Mouse (Mus musculus): Measurements from ENCODE around the gene Arhgef3.

Arhgef3 gene

DNA sequence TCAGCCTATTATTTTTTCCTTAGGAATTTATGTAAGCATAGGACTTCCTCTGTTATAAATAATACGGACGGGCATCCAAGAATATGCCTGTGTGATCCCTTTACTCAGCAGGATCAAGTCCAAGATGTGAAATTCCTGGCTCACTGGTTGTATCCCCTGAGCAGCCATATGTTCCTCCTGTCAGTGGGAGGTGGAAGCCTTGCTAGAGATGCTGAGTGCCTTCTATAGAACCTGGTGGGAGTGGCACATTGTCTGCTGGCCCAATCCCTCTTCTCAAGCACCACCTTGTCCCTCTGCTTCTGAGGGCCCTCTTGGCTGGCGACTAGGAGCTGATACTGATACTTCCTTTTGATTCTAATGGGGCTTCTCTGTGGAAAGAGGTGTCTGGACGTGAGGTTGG, 155.1 kb downstream of the Arhgef3 start:
- no peak for DNase-seq (ENCODE audit: low read depth)

DNA sequence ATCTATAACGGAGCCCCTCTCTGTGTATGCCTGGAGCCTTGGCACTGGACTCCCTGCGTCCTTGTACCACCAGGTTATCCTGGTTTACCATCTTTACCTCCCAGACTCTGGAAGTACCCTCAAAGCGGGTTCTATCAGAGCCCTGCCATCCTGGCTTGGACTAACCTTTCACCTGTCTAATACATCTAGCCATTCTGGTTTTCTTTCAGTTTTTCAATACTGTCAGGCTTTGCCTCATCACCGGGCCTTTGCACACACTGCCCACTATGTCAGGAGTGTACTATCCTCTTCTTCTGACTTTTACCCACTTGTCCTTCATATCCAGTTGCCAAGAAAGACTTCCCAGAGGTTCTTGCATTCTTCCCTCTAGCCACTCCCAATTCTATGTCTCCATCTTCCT, 155.8 kb downstream of the Arhgef3 start:
- no peak for DNase-seq (ENCODE audit: low read depth)

DNA sequence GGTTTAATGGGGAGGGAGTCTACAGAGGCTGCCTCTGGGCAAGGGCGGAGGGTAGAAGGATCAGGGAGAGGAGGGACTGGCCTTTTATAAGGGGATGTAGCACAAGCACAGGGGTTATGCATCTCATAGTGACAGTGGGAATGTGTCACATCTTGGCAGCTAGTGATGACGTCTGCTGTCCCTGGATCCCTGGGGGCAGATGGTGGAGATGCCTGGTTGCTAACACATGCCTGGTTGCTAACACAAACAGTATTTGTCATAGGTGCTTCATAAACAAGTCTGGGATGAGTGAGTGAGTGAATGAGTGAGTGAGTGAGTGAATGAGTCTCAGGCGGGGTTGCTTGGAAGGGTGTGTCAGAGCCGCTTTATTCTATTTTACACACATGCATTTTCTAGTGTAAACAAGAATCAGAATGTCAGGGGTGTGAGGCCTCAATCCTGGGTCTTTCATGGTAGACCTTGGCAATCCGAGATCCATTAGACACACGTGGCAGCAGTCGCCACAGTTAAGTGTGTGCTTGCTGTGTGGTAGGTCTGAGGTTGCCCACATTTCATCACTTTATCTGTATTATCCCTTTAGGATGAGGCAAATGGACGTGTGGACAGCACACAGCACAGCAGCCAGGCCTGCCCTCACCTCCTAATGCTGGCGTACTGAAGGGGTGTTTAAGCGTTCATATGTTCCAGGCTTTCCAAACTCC, 156.8 kb downstream of the Arhgef3 start:
- no peak for DNase-seq (ENCODE audit: low read depth)

DNA sequence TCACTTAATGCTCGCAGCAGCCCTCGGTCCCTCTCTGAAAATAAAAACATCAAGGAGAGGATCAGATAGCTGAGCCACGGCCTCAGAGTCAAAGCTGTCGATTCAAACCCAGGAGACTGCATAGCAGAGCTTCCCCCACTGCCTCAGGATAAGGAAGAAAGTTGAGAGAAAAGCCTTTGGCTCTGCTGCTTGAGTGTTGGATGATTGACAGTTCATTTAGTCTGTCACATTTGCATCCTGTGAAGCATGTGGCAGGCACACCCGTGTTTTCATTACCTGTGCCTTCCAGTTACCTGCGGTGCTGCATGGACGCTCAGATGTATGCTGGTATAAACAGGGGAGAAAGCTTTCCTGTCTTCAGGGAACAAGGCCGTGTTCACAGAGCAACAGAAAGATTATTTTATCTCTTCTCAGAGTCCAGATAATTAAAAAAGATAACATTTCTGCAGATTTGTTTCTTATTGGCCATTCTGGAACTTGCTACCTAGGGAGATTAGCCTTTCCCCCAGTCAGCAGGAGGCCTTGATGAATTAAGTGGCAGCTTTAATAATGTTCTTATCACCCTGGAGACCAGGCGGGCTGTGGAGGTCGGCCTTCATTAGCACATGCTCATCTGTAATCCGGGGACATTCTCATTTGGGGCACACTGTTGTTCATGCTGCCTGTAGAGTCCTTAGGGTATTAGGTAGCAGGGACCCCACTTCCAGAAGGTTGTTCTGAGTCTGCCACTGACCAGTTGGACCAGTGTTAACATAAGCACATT, 157.6 kb downstream of the Arhgef3 start:
- no peak for DNase-seq (ENCODE audit: low read depth)

DNA sequence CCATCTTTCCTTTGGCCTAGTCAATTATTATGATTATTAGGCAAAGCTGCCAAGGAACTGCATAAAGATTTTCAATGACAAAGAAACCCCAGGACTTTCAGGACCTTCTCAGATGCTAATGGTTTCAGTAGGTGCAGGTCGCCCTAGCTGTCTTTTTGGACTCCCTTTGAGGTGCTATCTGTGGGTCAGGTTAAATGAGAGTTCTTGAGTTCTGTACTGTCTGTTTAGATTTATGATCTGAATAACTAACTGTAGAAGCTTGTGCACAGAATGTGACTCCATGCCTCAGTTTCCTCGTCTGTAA, 158.1 kb downstream of the Arhgef3 start:
- no peak for DNase-seq (ENCODE audit: low read depth)

GRCm38 (mm10) chr14:27273169-27273568, 158.5 kb downstream of the Arhgef3 start:
- DNase-seq (ENCODE audit: low read depth), result no peak

DNA sequence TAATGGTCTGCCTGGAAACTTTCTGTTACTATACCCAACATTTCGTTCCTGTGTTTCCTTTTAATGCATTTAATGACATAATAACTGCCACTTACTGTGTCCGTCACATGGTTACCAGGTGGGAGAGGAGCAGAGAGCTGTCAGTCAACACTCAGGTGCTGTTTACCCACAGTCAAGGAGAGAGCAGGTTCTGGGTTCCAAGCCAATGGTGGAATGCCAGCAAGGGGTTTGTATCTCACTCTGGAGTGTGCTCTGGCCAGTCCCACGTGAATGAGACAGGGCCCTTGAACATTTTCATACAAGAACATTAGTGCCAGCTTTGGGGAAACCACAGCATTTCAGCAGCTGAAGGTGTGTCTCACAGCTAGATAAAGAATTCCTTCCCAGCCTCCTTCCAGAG, 162.6 kb downstream of the Arhgef3 start:
- no peak for DNase-seq (ENCODE audit: low read depth)

- no peak for DNase-seq (ENCODE audit: low read depth)
These were observed 165.6 kb downstream of the Arhgef3 start for GRCm38 (mm10) chr14:27280201-27280890.

DNA sequence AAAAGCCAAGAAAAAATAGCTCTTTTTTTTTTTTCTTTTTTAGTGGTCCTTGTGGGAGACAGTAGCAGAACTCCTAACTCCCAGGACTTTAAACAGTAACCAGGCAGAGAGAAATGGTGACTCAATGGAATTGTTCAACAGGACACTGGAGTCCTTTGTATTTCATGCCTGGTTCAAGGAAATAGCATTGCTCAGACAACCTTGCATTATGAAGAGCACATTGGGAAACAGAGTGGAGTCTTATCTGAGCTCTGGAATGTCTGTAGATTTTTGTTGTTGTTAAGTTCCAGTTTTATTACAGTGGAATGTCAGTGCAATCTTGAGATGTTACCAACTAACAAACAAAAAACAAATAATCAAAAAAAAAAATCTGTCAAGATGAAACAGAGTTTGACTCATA, 169.3 kb downstream of the Arhgef3 start:
- no peak for DNase-seq (ENCODE audit: low read depth)

DNA sequence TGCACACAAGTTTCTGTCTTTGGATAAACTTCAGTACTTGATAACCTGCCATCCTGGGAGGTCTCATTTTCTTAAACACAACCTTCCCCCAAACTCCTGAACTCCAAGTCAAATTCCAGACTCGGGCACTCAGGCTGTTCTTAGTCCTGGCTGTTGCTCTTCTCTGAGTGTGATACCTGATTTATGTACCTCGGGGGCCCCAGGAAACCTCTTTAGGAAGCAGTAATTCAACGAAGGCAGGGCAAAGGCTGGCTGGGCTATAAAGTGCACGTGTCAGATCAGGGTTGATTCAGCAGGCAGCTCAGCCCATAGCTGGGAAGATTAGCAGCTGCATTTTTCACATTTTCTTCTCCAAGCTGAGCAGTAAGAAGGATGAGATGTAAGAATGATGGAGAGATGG, 171.5 kb downstream of the Arhgef3 start:
- no peak for DNase-seq (ENCODE audit: low read depth)

GRCm38 (mm10) chr14:27289053-27289452, 174.4 kb downstream of the Arhgef3 start:
- DNase-seq (ENCODE audit: low read depth), result no peak

DNA sequence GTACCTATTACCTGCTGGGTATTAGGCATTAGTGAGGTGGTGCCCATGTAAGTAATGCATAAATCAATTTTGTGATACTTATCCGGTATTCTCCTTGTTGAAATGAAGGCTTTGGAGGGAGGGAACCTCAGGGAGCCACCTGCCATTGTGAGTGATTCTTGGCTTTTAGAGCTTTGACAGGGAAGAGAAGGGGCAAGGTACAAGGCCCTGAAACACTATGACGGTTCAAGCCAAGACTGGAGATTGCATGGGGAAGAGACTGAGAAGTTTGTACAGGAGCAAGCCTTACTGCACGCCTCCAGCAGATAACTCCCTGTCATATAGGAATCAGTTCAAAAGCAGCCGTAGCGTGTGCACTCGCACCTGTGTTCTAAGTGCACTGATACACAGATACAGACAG, 177.4 kb downstream of the Arhgef3 start:
- DNase-seq (ENCODE audit: low read depth), result no peak

GRCm38 (mm10) chr14:27295821-27296220, 181.1 kb downstream of the Arhgef3 start:
- no peak for DNase-seq (ENCODE audit: low read depth)

DNA sequence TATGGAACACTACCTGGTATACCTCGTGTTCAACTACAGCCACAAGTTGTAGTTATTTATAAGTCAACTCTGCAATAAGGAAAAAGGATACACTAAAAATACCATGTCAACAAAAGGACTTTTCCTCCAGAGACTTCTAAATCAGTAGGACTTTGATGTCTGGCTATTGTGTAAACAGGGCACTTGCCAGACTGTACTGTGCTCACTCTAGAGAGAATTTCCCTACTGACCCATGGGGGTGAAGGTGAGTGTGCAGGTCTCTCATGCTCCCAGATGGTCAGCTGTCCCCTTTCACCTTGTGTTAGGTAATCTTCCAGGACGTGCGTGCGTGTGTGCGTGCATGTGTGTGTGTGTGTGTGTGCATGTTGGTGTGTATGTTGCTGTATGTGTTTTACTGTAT, 182.3 kb downstream of the Arhgef3 start:
- no peak for DNase-seq (ENCODE audit: low read depth)

DNA sequence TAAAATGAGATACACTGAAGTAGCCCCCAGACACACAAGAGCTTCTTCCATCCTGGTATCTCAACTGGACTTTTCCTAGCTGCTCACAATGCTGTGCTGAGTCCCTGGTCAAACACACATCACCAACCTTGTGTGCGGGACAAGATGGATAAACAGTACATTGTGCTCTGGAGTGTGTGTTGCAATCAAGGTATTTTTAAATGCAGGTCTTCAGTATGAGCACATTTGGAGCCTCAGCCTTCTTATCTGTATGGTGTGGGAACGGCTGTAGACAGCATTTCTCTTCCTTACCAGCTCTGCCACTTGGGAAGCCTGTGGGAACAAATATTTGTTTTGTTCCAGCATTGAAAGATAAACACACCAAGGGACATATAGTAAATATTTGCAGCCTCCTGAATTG, 184.2 kb downstream of the Arhgef3 start:
- DNase-seq (ENCODE audit: low read depth), result no peak

DNA sequence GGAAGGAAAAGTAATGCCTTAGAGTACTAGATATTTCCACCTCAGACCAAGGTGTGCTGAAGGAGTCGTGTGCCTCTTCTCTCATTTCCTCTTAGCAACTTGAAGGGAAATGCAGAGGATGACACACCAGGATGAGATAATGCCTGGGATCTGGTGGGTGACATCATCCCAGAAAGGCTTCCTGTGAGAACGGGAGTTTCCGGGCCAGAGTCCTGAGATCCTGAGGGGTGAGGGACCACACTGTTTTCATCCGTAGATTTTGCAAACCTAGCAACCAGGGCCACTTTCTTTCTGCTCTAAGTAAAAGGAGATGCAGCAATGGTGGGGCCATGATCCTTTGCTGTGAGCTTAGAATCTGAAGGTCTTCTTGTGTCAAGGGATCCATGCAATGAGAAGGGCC, 185.0 kb downstream of the Arhgef3 start:
- DNase-seq (ENCODE audit: low read depth), result no peak

DNA sequence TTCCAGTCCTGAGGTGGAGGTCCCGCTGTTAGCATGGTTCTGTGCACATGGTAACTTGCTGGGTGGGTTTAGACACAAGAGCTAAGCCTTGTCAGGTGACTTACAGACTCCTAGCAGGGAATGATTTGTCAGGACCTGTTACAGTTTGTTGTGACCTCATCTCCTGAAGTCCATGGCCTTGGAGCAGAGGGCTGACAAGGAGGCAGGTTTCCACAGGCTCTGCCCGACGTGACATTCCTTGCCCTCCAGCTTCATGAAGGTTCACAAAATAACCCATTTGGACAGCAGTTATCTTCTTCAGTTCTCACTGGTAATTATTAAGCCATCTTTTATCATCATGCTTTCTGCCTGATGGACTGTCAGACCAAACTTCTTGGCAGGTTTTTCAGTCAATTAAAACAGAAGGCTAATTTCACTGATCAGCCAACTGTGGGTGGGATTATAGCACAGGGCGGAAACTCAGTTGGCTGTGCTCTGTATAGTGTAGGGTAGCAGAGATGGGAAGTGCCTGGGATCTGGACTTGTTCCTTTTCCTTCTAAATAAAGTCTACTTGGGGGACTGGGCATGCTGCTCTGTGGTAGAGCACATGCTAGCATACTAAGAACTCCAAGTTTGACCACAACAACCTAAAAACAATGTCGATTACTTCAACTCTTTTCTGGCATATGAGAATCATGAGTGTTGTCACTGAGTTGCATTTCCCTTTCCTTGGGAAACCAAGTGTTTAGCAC, 187.2 kb downstream of the Arhgef3 start:
- DNase-seq (ENCODE audit: low read depth), result no peak

DNA sequence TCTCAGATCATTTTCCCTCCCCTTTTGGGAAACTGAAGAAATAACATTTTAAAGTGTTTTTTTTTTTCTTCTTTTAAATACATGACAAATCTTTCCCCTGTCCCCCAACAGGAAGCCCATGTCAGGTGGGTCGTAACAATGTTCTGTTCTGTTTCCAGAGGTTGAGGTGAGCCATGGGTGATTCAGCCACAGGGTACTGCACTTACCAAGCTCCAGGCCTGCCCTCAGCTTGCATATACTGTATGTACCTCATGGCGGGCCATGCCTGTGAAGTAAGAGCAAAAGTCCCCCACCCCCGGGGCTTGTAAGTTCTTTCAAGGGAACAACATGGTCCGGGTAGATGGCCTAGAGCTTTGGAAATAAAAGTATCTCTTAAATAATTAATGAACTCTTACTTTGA, 188.6 kb downstream of the Arhgef3 start:
- DNase-seq (ENCODE audit: low read depth), result no peak

GRCm38 (mm10) chr14:27304408-27304807, 189.7 kb downstream of the Arhgef3 start:
- no peak for DNase-seq (ENCODE audit: low read depth)

DNA sequence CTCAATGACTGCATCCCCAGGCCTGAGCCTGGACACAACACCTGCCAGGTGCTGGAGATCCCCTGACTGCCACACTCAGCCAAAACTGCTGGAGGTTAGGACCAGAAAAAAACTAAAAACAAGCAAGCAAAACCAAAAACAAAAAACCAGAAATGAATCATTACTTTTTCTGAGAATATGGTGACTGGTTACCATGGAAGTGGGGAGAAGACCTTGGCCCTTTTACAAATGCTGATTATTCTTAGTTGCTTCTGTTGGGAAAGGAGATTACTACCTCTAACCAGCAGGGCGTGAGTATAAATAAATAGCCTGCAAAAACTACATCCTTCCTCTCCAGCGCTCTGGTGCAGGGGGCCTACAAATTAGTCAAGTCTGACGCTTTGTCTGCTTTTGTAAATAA, 194.1 kb downstream of the Arhgef3 start:
- no peak for DNase-seq (ENCODE audit: low read depth)

DNA sequence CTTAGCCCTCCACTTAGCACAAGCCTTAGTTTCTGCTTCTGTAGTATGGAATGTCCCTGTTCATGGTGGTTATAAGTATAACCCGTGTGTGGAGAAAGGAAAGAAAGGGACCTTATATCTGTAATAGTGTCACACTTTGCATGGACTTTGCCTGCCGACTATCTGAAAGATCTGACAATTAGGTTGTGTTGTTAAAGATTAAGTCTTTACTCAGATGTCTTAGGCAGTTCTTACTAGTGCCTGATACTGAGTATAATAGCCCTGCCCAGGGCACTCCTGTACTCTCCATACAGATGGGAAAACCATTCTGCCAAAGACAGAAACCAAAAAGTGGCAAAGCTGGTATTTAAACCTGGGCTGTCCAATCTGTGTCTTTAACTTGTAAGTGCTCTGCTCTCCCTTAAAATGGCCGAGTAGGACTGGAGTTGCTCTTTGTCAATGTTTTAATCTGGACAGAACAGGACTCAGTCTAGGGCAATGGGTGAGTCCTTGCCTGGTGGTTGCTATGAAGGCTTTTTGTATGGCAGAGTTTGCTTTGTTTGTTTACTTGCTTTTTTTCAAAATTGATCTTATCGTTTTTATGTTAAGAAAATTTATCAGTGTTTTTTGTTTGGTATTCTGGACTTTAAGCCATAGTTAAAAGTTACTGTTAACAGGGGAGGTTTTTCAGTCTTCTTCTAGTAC, 196.0 kb downstream of the Arhgef3 start:
- DNase-seq (ENCODE audit: low read depth), result no peak

DNA sequence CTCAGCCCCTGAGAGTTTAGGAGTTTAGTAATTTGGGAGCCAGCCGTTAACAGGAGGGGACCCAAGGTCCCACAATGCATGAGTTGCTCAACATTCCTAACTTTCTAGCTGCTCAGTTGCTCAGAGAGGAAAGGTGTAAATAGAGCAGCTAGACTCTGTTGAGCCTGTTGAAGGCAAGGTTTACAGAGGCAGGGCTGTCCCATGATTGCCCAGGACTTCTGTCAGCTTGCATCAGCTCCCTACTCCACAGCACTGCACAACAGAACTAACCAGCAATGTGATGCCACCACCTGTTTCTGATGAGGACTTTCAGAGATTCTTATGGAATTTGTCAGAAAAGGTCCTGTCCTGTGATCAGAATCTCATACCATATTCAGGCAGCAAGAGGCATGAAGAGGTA, 197.7 kb downstream of the Arhgef3 start:
- DNase-seq (ENCODE audit: low read depth), result no peak
